Mouse (Mus musculus) 3134 (cell line): ENCODE measurements around the gene Asna1.

ENCODE experiments used
- DNase-seq: peaks from one replicate; pipeline ENCODE4 v3.0.0-alpha.2; 2011; ENCODE audit warnings: low spot score; ENCODE audit not compliant: insufficient read length; ENCODE audit errors: extremely low read depth

The Asna1 gene

DNA sequence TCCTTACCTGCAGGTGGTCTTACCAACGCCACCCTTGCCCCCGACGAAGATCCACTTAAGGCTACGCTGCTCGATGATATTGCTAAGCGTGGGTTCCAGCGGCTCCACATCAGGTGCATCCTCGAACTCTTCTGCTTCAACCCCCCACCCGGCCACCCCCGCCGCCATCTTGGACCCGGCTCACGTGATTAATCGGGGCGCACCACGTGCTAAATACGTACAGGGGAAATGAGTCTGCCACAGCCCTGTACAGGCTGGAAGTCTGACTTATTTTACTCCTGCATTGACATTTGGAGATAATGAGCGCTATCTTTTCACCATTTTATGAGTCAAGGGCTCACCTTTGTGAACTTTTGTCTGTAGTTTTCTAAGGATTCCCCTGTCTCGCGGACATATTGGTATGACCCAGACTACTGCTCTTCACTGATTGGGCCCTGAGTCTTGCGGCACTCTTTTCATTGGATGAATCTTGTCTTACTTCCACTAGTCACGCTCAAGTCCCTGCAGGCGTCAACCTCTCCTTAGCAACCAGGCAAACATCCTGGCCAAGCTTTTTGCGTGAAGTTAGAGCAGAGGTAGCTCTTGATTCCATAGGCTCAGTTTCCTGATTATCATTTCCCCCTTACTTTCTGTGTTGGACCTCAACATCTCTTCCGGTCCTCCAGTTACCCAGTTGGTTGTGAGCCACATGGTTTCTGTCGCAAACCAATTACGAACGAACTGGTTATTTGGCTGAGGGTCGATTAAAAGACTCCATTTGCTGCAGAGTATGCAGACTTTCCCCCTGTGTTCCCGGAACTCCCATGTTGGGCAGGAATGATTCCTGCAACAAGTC lies at the start of gene Asna1:
Gene Asna1 (minus strand): TSS at position 184 of the 835 bp plus-strand sequence.
- DNase-seq = peak; percentile 79

DNA sequence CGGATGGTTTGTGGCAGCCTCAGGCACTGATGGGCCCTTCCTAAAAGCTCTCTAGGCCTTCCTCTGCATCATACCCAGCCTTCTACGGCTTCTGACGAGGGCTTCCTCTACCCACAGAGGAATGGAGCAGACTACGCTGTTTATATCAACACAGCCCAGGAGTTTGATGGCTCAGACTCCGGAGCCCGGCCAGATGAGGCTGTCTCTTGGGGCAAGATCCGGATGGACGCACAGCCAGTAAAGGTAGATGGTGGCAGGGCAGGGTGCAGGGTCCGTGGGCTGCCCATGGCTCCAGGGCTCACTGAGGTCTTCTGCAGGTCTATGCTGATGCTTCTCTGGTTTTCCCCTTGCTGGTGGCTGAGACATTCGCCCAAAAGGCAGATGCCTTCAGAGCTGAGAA lies 49.5 kb upstream of the Asna1 start:
- no peak for DNase-seq

DNA sequence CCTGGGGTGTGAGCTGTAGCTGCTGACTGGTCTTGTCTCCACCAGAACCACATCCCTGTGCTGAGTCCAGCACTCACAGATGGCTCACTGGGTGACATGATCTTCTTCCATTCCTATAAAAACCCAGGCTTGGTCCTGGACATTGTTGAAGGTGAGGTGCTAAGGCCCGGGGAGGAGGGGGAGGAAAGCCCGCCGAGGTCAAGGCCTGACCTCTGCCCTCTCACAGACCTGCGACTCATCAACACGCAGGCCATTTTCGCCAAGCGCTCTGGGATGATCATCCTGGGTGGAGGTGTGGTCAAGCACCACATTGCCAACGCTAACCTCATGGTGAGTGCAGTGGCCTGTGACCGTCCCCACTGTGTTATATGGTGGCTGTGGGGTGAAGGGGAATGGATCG lies 49.1 kb upstream of the Asna1 start:
- no peak for DNase-seq

DNA sequence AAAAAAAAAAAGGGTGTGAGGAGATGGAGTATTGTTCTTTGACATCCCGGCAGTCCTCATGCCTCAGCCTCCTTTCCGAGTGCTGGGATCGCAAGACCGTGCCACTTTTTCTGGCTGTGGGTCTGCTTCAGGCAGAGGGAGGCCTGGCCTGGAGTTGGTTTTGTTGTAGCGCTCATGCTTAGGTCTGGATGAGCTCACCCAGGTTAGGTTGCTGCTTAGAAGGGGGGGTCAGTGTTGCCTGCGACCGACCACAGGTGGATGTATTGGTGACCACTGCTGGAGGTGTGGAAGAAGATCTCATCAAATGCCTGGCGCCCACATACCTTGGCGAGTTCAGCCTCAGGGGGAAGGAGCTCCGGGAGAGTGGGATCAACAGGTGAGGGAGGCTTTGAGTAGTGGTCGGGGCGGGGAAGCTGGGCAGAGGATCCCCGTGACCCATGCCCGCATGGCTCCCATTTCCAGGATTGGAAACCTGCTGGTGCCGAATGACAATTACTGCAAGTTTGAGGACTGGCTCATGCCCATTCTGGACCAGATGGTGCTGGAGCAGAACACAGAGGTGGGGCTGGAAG lies 48.0 kb upstream of the Asna1 start:
- DNase-seq = no peak

DNA sequence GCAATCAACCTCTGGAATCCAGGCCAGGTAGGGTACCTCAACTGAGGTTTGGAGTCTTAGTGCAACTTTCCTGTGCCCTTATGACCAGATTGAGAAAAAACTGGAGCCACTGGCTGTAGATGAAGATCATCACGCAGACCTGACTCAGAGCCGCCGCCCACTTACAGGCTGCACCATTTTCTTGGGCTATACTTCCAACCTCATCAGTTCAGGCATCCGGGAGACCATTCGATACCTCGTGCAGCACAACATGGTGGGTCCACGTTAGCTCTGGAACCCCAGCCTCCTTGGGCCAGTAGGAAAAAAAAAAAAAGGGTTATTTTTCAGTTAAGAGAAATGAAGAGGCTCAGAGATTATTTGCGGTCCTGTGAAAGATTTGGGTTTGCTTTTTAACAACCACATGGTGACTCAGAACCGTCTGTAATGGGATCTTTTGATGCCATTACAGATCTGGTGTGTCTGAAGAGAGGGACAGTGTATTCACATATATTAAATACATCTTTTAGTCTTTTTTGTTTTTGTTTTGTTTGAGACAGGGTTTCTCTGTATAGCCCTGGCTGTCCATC lies 47.4 kb upstream of the Asna1 start:
- peak; percentile 32 for DNase-seq

DNA sequence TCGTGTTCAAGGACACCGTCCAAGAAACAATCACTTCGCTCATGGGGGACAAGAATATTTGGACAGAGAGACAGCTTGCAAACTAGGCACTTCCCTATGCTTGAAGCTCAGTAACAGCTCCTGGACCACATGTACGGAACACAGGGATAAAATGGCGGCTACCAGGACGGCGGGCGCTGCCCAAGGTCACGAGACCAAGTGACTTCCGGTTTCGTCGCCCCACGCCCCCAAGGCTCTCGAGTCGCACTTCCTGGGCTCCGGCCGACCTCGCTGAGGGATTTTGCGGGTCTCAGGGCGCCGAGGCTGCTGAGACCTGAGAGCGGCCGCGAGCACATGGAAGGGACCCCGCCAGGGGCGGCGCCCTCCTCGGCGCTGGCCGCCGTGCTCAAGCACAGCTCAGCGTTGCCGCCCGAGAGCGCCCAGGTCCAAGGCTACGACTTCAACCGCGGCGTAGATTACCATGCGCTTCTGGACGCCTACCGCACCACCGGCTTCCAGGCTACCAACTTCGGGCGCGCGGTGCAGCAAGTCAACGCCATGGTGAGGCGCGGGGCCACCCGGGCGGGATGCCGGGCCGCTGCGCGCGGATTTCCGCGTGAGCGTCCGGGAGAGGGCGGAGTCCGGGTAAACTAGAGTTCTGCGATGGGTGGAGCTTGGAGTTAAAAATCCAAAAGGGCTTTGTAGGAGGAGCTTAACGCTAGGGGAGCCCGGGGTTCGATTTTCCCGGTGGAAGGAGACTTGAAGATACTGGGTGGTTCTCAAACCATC lies 46.6 kb upstream of the Asna1 start, which contains the start of gene Dhps:
Gene Dhps (plus strand): TSS at position 244 of the 768 bp plus-strand sequence.
- peak; percentile 89 for DNase-seq

DNA sequence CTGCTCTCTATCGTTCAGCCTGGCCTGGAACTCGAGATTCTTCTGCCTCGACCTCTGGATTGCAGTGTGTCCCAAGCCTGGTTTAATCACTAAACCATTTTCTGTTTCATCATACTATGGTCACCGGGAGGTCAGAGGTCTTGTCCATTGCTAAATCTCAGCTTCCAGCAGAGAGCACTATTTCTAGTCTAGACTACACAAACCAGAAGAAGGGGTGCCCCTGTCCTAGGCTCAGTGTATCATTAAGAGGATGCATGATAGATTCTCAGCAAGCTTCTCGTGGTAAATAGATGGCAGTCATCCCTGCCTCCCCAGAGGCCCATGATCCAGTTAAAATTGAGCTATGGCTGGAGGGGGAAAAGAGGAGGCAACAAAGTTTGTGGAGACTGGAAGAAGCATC lies 46.0 kb upstream of the Asna1 start:
- no peak for DNase-seq

DNA sequence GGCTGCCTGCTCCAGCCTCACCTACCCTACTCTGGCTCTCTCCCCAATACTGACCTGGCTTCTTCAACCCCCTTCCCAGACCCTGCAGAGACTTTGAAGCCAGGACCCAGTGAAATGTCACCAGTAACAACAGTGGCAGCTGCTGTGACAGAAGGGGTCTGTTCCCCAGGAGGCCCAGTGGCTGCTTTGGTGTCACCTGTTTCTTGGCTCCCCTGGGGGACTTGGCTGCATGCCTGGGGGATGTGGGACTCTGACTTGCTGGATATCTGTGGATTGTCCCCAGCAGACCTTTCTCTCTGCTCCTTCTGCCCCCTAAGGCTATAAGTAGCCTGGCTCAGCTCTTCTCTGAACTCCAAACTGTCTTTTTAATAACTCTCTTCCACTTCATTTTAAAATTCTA lies 42.9 kb upstream of the Asna1 start, which contains the start of gene Gm5741:
Gene Gm5741 (minus strand): TSS at position 1 of the 400 bp plus-strand sequence.
- no peak for DNase-seq

DNA sequence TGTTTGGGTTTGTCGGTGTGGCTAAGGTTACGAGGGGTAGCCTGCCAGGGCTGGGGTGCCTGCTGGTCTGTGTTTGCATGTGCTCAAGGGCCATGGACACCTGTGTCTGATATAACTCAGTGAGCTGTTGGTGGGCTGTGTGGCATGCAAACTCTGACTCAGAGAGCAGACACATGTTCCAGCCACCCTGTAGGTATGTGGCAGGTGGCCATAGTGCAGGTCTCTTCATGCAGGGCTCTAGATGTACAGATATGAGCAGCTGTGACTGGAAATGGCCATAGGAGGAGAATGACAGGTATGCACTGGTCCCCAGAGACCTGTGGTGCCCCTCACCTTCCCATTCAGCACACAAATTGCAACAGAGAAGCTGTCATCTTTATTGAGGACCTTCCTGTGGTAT lies 42.1 kb upstream of the Asna1 start:
- DNase-seq = no peak

DNA sequence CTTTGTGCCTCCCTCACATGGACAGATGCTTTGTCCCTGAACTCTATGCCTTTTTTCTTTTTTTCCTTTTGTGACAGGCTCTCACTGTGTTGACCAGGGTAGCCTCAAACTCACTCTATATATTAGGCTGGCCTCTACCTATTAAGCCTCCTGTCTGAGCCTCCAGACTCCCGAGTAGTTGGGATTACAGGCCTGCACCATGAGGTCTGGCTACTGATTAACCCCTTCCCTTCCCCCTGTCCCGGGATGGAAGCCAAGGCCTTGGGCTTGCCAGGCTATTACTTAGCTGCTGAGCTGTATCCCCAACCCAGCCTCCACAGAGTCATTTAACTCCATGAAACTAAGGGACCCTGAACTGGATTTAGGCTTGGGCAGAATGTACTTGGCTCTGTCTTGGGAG lies 40.1 kb upstream of the Asna1 start:
- no peak for DNase-seq

DNA sequence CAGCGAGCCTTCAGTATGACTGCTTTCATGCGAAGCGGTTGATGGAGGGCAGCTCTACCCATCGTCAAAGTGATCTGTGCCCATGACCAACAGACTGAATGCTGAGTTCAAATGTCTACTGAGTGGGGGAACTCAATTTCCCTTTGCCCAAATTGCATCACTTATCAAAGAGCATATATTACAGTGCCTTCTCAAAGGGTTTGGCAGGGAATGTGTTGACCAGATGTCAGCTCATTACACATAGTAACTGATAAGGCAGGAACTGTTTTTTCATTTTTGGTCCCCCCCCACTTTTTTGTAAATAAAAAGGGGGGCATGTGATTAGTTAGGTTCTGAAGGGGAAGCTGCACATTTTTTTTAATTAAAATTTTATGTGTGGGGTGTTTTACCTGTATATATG lies 37.5 kb upstream of the Asna1 start:
- no peak for DNase-seq

DNA sequence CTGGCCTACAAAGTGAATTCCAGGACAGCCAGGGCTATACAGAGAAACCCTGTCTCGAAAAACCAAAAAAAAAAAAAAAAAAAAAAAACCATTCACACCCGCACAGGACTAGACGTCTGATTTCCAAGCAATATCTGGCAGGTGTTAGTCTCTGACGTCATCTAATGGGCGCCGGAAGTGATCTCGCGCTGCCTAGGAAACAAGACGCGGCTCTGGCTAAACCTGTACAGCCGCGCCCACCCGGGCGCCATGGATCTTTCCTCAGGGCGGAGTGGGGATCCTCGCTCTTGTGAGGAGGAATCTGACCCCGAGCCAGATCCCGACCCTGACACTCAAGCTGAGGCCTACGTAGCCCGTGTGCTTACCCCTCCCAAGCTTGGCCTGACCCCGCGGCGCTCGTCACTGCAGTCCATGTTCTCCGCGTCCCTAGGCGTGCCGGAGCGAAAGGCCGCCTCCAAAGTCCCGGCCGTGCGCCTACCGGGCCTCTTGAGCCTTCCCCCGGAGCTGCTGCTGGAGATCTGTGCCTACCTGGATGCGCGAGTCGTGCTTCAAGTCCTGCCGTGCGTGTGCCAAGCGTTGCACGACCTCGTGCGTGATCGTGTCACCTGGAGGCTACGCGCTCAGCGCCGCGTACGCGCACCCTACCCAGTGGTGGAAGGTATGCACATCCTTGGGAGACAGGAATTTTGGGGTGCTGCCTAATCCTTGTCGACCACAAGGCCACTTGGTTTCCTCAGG lies 35.0 kb upstream of the Asna1 start, which contains the start of gene Fbxw9:
Gene Fbxw9 (plus strand): TSS at position 177 of the 738 bp plus-strand sequence.
- DNase-seq = peak; percentile 77

DNA sequence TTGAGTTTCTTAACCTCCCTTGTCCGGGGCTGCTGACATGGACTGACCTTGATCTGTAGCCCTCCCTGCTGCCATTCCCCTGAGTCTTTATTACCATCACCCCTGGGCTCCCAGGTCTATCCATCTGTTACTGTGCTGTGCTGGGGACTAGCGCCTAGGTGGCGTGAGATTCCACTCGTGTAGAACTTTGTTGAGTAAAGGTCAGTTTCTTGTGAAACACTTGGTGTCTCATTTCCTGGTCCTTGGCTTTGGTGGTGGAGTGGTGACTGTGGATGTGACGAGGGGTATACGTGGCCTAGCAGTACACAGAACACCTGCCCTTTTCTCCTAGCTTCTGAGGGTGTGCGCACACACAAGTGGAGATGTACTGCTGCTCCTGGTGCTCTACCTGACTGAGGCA lies 32.3 kb upstream of the Asna1 start:
- no peak for DNase-seq

DNA sequence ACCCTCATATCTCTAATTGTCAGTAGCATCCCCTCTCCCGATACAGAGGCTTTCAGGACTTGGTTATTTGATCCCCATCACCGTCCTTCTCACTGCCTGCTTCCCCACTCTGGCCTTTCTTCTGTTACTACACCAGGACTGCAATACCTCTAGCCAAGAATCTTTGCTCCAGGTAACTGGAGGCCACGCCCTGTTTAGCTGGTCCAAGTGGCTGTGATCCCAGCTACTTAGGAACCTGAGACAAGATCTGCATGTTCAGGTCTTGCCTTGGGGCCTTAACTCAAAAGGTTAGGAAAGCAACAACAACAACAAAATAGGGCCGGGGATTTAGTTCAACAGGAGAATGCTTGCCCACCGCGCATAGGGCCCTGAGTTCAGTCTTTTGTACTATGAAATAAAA lies 18.5 kb upstream of the Asna1 start:
- no peak for DNase-seq

DNA sequence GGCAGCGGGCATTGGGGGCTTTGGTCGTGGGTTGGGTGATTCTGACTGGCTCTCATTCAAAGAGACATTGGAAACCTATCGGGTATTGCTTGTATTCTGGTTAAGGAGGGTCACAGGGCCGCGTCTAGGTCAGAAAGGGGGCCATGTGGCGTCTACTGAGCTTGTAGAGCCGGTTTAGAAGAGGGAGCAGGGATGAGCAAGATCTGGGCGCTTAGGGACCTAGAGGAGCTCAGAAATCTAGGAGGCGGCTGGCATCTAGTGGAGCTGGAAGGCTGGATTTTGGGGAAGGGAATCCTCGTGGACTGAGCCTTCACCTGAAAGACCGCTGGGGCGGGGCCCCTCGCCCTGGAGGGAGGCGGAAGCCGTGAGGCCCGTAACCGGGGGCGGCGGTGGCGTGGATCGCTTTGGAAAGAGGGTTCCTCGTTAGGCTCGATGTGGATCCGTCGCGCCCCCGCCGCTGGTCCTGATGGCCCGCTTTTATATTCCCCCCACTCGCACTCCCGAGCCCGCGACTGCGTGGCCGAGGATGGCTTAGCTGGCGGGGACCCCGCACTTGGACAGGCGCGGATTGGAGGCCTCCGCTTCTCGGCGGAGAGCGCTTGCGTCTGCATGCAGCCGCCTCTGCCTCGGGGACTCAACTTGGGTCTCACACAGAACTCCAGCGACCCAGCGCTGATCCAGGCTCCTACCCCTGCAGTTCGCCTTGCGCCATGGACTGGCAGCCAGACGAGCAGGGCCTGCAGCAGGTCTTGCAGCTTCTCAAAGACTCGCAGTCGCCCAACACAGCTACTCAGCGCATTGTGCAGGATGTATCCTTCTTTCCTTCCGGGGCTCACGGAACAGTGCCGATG lies 12.8 kb upstream of the Asna1 start:
- peak; percentile 75 for DNase-seq

DNA sequence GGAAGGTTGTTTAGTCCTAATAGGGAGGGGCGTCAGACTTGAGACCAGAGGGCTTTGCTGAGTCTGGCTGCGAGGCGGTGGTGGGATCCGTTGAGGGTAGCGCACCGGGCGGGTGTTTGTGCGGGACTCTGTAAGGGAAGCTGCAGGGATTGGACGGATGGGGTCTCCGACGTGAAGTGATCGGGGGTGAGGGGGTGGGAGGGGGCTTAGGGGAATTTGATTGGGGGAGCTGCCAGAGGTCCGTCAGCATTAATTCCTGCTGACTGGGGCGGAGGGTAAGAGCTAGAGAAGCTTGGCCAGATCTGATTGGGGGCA lies 12.2 kb upstream of the Asna1 start:
- no peak for DNase-seq

DNA sequence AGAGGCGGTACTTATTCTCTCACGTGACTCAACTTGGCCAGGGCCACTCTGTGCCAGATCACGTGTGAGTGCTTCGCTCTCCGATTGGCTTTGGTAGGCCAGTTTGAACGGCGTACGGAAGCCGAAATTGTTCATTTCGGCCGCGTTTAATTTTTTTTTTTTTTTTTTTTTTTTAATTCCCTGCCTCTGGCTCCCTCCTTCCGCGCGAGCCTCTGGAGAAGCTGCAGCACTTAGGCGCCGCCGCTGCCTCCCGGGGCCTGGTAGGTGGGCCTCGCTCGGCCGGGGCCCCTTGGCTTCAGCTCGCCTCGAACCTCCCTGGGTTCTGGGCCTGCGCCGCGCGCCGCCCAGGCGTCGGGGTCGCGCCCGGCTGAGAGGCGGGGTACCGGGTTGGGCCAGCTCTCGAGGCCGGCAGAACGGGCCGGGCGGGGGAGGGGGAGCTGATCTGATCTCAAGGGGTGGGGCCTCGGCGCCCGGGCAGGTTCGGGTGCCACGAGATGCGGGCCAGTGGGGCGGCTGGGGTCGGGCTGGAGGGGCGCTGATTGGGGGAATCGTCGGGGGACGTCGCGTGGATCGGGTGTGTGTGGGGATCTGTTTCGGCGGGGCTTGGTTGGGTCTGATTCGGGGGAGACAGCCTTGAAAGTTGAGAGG lies 11.8 kb upstream of the Asna1 start, which contains the start of gene Tnpo2:
Gene Tnpo2 (plus strand): TSS at position 198 of the 648 bp plus-strand sequence.
- peak; percentile 89 for DNase-seq

DNA sequence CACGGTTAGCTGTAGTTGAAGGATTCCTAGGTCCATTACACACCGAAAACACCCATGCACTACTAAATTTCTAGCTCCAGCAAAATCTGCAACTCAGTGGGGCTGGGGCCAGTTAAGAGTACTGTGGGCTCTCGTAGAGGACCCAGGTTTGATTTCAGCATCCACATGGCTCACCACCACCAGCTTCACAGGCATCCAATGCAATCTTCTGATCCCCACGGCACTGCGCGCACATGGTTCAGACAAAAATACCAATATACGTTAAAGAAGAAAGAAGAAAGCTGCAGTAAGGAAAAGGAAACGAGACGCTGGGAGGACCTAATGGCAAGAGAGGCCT lies 11.3 kb upstream of the Asna1 start:
- no peak for DNase-seq

DNA sequence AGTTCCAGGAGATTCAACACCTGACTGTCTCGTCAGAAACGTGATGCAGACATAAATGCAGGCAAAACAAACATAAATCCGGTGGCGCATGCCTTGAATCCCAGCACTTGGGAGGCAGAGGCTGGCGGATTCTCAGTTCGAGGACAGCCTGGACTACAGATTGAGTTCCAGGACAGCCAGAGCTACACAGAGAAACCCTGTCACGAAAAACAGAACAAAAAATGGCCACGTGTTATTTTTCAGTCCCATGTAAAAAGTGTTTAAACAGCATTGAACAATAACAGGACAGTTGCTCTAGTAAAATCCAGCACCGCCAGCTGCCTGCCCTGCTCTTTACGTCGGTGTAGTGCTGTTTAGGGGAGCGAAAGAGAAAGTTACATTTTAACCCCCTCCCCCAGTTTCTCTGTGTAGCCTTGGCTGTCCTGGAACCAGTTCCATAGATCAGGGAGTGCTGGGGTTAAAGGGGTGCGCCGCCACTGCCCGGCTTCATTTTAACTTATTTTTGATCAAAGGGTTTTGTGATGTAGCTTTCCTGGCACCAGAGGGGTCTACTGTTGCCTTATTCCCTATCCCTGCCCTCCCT lies 10.7 kb upstream of the Asna1 start:
- no peak for DNase-seq
